Mouse (Mus musculus): ENCODE measurements around the gene Olfr10. TPM values are rescaled to one million over a fixed set of nuclear protein-coding genes. Genes with fewer than 3 reads are reported as not detected.
"Not testable (repeated sequence)": the region's sequence is repeated elsewhere in the genome, so short reads cannot be mapped to it uniquely, and the experiment has no call there.

Gene Olfr10
- polyA plus RNA-seq, 2 experiments: not detected

DNA sequence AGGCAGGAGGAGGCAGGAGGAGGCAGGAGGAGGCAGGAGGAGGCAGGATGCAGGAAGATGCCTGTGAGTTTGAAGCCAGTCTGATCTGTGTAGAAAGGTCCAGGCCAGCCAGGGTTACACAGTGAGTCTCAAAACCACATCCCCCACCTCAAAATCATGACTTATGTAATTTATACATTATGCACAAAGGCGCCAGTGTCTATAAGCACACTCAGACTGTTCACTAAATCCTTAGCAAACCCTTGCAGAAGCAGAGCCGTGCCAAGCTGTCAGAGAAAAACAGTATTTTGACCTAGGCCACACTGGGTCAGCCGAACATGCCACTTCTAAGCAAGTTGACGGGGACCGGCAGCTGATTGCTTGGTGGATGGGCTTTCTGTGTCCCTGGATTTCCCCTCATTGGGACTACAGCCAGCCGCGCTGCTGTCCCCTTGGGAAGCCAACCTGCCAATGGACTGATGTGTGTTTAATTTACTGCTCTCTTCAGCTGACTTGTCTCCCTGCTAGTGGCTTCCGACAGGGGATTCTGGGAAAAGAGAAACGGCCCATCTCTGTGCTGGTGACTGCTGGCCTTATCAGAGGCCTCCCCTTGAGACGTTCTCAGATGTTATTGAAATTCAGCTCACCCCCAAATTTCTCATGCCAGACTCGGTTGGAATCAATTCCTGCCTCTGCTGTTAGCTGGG lies 30.6 kb upstream of the Olfr10 start:
- Histone ChIP-seq H3K27ac (replicated peaks; ENCODE audit: low read depth, low read length) (no peak overlapping the region), H3K27me3 (ENCODE audit: control insufficient read depth, insufficient read depth, low read length) (no peaks in the 10 kb centered on the region), H3K9me3 (ENCODE audit: control insufficient read depth, low read length) (no peaks in the 10 kb centered on the region), H3K36me3 (ENCODE audit: control insufficient read depth, insufficient read depth, low read length) (no peaks in the 10 kb centered on the region), H3K4me1 (ENCODE audit: control insufficient read depth, insufficient read depth, low read length) (no peaks in the 10 kb centered on the region), H3K9ac (ENCODE audit: low read depth, low read length, severe bottlenecking) (no peak overlapping the region), H3K4me2 (replicated peaks; ENCODE audit: low read depth, low read length, severe bottlenecking) (no peak overlapping the region), H3K4me3 (replicated peaks; ENCODE audit: low read length) (no peak overlapping the region)
- ATAC-seq (ENCODE audit: low FRiP score, low read depth) (no peak), DNase-seq (ENCODE audit: low spot score) (no peak)
- TF ChIP-seq POLR2A (IDR thresholded peaks at IDR 0.05; ENCODE audit: borderline replicate concordance, extremely low read depth, insufficient read depth, insufficient read length): no peak
- 63% methylated on average over 11 of the region's 11 CpGs for WGBS

DNA sequence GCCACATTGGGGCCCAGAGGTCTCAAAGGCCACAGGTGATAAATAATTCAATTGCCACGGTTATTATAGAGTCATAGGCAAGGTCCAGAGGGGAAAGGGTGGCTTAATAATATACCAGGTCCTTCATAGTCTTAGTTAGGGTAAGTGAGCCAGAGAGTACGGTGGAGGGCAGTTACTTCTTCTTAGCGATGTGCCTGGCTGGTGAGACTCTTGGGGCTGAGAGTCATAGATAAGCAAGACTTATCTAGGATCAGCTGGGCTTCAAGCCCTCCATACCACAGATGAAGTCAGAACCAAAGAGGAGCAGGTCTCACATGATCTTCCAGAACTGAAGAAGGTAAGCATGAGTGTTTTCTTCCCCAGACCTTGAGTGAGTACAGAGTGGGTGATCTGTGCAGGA lies 26.3 kb upstream of the Olfr10 start, which contains the start of gene Olfr1393:
Olfr1393 (plus strand) TSS at position 83 of the 400 bp plus-strand sequence.
- no peak for DNase-seq (ENCODE audit: low spot score)
- H3K4me1 ChIP-seq (ENCODE audit: control insufficient read depth, insufficient read depth, low read length): no peaks in the 10 kb centered on the region
- H3K36me3 ChIP-seq (ENCODE audit: control insufficient read depth, insufficient read depth, low read length): no peaks in the 10 kb centered on the region
- H3K4me2 ChIP-seq (replicated peaks; ENCODE audit: low read depth, low read length, severe bottlenecking): no peak within 1 kb of the TSS
- H3K9me3 ChIP-seq (ENCODE audit: control insufficient read depth, low read length): no peaks in the 10 kb centered on the region
- H3K27ac ChIP-seq (replicated peaks; ENCODE audit: low read depth, low read length): no peak within 1 kb of the TSS
- no peak within 1 kb of the TSS for H3K4me3 ChIP-seq (replicated peaks; ENCODE audit: low read length)
- H3K27me3 ChIP-seq (ENCODE audit: control insufficient read depth, insufficient read depth, low read length): no peaks in the 10 kb centered on the region
- no peak for ATAC-seq (ENCODE audit: low FRiP score, low read depth)
- WGBS: 84% methylated on average over 3 of the region's 3 CpGs
- H3K9ac ChIP-seq (ENCODE audit: low read depth, low read length, severe bottlenecking): no peak within 1 kb of the TSS
- no peak for TF ChIP-seq POLR2A (IDR thresholded peaks at IDR 0.05; ENCODE audit: borderline replicate concordance, extremely low read depth, insufficient read depth, insufficient read length)

DNA sequence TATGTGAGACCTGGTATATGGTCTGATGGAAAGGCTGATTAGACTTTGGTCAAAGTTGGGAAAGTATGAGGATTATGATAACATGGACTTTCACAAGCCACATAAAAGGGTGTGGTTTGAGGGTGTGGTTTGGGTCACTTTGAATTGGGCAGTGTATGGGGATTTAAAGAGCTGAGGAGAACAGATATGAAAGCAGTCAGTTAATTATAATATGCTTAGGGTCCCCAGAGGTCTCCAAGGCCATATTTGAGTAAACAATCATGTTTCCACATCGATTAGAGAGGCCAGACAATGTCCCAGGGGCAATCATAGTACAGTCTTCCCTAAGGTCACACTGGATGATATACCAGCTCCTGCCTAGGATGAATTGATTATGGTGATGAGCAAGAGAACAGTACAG lies 19.6 kb upstream of the Olfr10 start, which contains the start of gene Olfr1392:
Olfr1392 (plus strand) TSS at position 301 of the 400 bp plus-strand sequence.
- not testable (repeated sequence) for H3K9ac ChIP-seq (ENCODE audit: low read depth, low read length, severe bottlenecking); ATAC-seq (ENCODE audit: low FRiP score, low read depth); H3K4me2 ChIP-seq (replicated peaks; ENCODE audit: low read depth, low read length, severe bottlenecking); H3K4me1 ChIP-seq (ENCODE audit: control insufficient read depth, insufficient read depth, low read length); H3K36me3 ChIP-seq (ENCODE audit: control insufficient read depth, insufficient read depth, low read length); H3K27me3 ChIP-seq (ENCODE audit: control insufficient read depth, insufficient read depth, low read length); DNase-seq (ENCODE audit: low spot score); H3K9me3 ChIP-seq (ENCODE audit: control insufficient read depth, low read length); H3K4me3 ChIP-seq (replicated peaks; ENCODE audit: low read length); H3K27ac ChIP-seq (replicated peaks; ENCODE audit: low read depth, low read length)
- 53% methylated on average over 1 of the region's 1 CpGs for WGBS

DNA sequence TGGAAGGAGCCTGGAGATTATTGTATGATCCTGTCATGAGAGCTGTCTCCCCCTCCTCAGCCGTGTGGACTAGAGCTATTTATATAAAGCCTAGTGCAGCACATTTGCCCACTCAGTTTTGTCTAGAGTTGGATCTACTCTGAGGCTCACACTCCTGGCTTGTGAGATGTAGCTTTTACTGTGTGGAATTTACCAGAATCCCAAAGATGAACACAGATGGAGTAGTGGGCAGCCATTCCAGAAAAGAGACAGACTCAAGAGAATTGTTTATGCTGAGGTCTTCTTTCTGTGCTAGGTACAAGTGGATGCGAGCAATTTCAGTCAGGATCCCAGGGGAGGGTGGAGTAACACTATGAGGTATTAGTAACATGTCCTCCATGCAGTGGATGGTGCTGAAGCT lies 17.3 kb upstream of the Olfr10 start:
- DNase-seq (ENCODE audit: low spot score) (no peak), ATAC-seq (ENCODE audit: low FRiP score, low read depth) (no peak)
- no peak overlapping the region for H3K4me2 ChIP-seq (replicated peaks; ENCODE audit: low read depth, low read length, severe bottlenecking)
- no peak overlapping the region for H3K9ac ChIP-seq (ENCODE audit: low read depth, low read length, severe bottlenecking)
- no peak overlapping the region for H3K4me3 ChIP-seq (replicated peaks; ENCODE audit: low read length)
- no peaks in the 10 kb centered on the region for H3K27me3 ChIP-seq (ENCODE audit: control insufficient read depth, insufficient read depth, low read length)
- no peak overlapping the region for H3K27ac ChIP-seq (replicated peaks; ENCODE audit: low read depth, low read length)
- H3K36me3 ChIP-seq (ENCODE audit: control insufficient read depth, insufficient read depth, low read length): no peaks in the 10 kb centered on the region
- WGBS: 74% methylated on average over 2 of the region's 2 CpGs
- no peaks in the 10 kb centered on the region for H3K9me3 ChIP-seq (ENCODE audit: control insufficient read depth, low read length)
- TF ChIP-seq POLR2A (IDR thresholded peaks at IDR 0.05; ENCODE audit: borderline replicate concordance, extremely low read depth, insufficient read depth, insufficient read length): no peak
- no peaks in the 10 kb centered on the region for H3K4me1 ChIP-seq (ENCODE audit: control insufficient read depth, insufficient read depth, low read length)

DNA sequence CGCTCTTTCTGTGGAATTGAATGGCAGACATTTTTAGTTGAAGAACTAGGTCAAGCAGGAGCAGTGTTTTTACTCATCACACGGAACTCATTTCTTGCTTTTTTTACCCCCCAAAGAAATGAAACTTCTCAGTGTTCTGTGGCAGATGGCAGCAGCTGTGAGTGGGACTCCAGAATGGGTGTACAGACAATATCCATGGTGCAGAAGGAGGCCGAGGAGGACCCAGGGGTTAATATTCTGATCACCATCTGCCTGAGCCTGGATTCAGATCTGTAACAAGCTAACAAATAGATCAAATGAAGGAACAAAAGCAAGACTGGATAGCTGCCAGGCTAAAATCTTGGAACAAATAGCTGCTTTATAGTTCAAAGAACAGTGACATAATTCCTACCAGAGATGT lies 11.8 kb upstream of the Olfr10 start:
- no peak for DNase-seq (ENCODE audit: low spot score)
- H3K4me3 ChIP-seq (replicated peaks; ENCODE audit: low read length): no peak overlapping the region
- 79% methylated on average over 3 of the region's 3 CpGs for whole genome bisulfite sequencing
- H3K27ac ChIP-seq (replicated peaks; ENCODE audit: low read depth, low read length): no peak overlapping the region
- H3K4me1 ChIP-seq (ENCODE audit: control insufficient read depth, insufficient read depth, low read length): no peaks in the 10 kb centered on the region
- no peak overlapping the region for H3K9ac ChIP-seq (ENCODE audit: low read depth, low read length, severe bottlenecking)
- no peak for ATAC-seq (ENCODE audit: low FRiP score, low read depth)
- H3K9me3 ChIP-seq (ENCODE audit: control insufficient read depth, low read length): no peaks in the 10 kb centered on the region
- H3K27me3 ChIP-seq (ENCODE audit: control insufficient read depth, insufficient read depth, low read length): no peaks in the 10 kb centered on the region
- no peak for TF ChIP-seq POLR2A (IDR thresholded peaks at IDR 0.05; ENCODE audit: borderline replicate concordance, extremely low read depth, insufficient read depth, insufficient read length)
- no peaks in the 10 kb centered on the region for H3K36me3 ChIP-seq (ENCODE audit: control insufficient read depth, insufficient read depth, low read length)
- no peak overlapping the region for H3K4me2 ChIP-seq (replicated peaks; ENCODE audit: low read depth, low read length, severe bottlenecking)

DNA sequence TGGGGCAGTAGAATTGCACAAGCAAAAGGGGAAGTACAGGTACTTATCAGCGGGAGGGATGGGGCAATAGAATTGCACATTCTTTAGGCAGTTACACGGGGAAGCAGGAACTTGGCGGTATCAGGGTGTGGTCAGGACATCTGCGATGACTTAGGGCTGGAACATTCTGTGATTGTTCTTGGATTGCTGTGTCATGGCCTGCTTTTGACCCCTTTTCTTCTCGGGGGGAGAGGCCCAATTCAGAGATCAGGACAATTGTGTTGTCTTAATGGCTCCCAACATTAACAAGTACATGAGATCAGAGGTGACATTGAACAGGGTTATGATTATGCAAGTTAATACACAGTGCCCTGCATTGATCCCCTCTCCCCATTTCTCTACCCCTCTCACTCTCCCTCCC lies 4.0 kb downstream of the Olfr10 start:
- not testable (repeated sequence) for H3K27ac ChIP-seq (replicated peaks; ENCODE audit: low read depth, low read length); H3K4me3 ChIP-seq (replicated peaks; ENCODE audit: low read length); H3K27me3 ChIP-seq (ENCODE audit: control insufficient read depth, insufficient read depth, low read length); ATAC-seq (ENCODE audit: low FRiP score, low read depth); H3K9me3 ChIP-seq (ENCODE audit: control insufficient read depth, low read length); H3K4me1 ChIP-seq (ENCODE audit: control insufficient read depth, insufficient read depth, low read length); H3K4me2 ChIP-seq (replicated peaks; ENCODE audit: low read depth, low read length, severe bottlenecking); H3K9ac ChIP-seq (ENCODE audit: low read depth, low read length, severe bottlenecking); H3K36me3 ChIP-seq (ENCODE audit: control insufficient read depth, insufficient read depth, low read length); DNase-seq (ENCODE audit: low spot score)
- 85% methylated on average over 5 of the region's 5 CpGs for WGBS
